Mouse (Mus musculus) urinary bladder, postnatal 4 days (tissue): ENCODE data around the gene Dnajc25.

Source experiments
- DNase-seq, 2 experiments: peaks; one replicate each; pipeline ENCODE4 v3.0.0; 2021 to 2022; ENCODE audit warnings: low spot score in 2 of 2

Dnajc25 gene

GRCm38 (mm10) chr4:58994762-58995161, at the start of gene Dnajc25:
Dnajc25 (plus strand) TSS chr4:58995062.
- DNase-seq, result no peak

DNA sequence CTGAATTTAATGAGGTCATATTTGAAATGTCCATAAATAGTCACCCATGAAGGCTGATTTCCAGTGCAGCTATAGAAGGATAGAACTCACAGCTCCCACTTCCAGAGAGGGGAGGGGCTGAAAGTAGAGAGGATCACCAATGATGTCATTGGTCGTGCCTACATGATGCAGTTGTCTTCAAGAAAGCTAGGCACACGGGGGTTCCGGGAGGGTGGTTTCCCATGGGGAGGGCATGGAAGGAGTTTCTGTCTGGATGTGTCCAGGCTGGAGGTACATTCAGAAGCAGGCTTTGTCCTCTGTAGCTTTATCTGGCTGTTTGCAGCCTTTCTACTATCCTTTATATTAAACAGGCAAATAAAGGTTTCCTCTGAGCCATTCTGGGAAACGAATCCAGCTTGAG, 46.5 kb upstream of the Dnajc25 start:
- no peak for DNase-seq

DNA sequence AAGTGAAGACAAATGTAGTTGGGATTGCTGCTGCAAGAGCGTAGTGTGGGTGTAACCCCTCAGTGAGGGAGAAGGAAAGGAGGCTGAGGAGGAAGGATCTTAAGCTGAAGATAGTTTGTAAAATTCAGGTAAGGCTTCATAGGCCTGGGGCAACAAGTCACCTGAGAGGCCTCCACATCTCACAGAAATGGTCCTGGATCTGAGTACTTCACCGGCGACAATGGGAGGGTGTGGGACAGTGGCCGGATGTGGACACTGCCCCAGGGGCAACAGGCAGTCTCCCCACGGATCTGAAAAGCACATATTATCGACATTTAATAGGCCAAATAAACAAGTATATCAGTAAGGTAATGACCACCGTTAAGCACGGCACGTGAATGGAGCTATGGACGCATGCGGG, 42.2 kb upstream of the Dnajc25 start:
- no peak for DNase-seq

- DNase-seq, result no peak
Measured at GRCm38 (mm10) chr4:58961719-58962118, 33.1 kb upstream of the Dnajc25 start.

DNA sequence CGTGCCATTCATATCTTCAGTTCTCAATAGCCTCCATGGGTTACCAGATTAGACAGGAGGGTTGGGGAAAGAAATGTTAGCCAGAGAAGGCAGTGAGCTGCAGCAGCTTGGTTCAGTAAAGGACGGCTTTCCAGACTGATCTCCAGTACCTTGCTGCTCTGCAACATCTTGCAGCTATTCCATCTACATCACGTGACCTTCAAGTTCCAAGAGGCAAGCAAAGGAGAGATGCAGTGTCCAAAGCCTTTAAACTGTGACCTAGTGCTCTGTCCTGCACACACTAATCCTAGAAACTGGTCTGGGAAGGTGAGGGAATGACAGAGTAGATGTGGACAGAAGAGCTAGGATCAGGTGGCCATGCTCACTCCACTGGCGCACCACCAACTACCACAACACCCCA, 31.6 kb upstream of the Dnajc25 start:
- DNase-seq, result no peak

DNA sequence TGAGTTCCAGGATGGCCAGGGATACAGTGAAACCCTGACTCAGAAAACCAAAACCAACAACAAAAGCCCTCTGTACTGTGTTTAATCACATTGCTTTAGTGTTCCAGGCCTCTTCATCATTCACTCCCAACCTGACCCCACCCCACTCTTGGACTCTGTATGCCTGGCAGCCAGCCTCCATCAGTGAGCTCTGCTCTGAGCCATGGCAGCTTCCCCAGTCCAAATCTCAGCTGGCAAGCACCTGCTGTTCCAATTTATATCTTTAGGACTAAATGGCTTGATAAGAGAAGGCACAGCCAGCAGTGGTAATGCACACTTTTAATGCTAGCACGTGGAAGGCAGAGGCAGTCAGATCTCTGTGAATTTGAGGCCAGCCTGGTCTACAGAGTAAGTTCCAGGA, 29.7 kb upstream of the Dnajc25 start:
- DNase-seq, result no peak

- no peak for DNase-seq
Measured at GRCm38 (mm10) chr4:58970678-58971077, 24.2 kb upstream of the Dnajc25 start.

DNA sequence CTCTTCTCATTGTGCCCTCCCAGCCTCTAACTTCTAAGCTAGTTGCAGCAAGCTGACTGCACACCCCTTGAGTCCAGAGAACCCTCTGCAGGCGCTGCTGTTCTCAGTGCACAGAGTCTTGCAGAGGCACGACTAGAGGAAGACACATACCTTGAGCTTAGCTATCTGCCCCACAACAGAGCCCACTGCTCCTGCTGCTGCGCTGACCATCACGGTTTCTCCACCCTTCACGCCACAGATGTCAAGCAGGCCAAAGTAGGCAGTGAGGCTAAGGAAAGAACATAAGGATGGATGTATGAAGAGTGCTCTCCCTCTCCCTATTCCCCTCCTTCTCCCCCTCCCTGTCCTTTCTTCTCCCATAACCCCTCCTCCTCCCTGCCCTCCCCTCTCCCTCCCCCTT, 19.2 kb upstream of the Dnajc25 start:
- DNase-seq, result no peak

DNA sequence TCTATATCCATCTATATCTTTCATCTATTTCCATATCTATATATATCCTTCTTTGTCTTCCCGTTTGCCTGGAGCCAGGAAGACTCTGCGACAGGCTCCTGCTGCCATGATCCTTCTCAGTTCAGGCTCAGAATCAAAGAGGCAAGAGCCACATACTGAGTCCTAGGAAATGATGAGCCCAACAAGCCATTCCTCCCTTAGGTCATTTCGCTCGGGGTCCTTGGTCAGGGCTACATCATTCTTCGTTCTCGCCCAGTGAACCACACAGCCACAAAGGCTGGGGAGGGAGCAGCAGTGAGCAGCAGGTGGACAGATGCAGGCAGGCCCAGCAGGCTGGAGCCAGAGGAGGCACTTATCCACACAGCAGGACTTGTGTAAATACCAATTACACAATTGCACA, 13.4 kb upstream of the Dnajc25 start:
- DNase-seq, result no peak

DNA sequence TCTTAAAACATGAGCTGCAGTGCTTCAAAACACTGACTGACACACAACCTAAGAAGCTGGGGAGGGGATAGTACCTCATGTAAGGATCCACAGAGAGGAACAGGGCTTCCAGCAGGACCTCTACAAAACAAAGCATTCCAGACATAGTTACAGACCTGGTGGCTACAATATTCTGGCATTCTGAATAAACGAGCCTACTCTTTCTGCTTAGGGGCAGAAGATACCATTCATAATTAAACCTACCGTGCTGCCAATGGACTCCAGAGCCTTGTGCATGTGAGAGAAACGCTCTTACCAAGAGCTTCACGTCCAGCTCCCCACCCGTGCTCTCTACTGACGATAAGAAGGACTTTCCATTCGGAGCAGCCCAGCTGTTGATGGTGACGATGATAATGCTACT, 12.1 kb upstream of the Dnajc25 start:
- no peak for DNase-seq

GRCm38 (mm10) chr4:58985157-58985648, 9.7 kb upstream of the Dnajc25 start:
- peak; percentile 74 to 80 for DNase-seq

GRCm38 (mm10) chr4:58986540-58987190, 8.2 kb upstream of the Dnajc25 start, which contains the start of gene Ptgr1:
Ptgr1 (minus strand) TSS chr4:58987119.
- DNase-seq, result peak; percentile 76 to 83

- DNase-seq, result no peak
Measured at GRCm38 (mm10) chr4:58989303-58989898, 5.5 kb upstream of the Dnajc25 start.

GRCm38 (mm10) chr4:58990609-58991434, 4.0 kb upstream of the Dnajc25 start:
- no peak for DNase-seq

GRCm38 (mm10) chr4:58992195-58992594, 2.7 kb upstream of the Dnajc25 start:
- no peak for DNase-seq

GRCm38 (mm10) chr4:58995251-58995693, 410 bp downstream of the Dnajc25 start:
- no peak for DNase-seq

DNA sequence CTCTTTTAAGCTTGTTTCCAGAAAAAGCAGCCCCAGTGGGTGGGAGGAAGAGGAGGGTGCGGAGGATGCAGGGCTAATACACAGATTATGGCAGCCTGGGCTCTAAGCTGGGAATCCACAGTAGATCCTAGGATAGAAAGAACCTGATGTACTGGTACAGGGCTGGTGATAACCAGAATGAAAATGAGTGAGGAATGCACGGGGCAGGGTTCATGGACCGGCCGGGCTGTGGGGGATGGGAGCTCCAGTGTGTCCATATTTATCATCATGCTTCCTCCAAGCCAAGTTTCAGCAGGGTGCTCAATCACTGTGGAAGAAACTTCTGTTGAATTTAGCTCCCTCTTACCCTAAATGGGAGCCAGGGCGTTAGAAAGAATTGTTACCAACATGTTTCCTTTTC, 2.2 kb downstream of the Dnajc25 start:
- DNase-seq, result peak in 1 of 2 experiments; percentile 46

GRCm38 (mm10) chr4:58998688-58999087, 3.8 kb downstream of the Dnajc25 start:
- no peak for DNase-seq

DNA sequence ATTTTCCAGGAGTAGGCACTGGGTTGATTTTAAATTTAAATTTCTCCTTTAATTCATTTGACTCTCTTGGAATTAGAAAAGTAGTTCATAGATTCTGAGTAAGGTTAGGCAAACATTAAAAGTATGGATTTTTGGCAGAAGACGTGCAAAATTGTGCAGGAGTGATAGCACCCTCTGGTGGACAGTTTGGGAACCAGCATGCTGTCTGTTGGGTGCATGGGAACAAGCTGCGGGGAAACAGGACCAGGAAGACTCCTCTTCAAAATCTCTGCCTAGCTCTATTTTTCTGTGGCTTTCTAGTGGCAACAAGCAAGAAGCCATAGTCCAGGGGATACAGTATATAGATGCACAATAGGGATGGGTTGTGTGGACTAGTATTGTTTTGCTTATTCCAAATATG, 4.8 kb downstream of the Dnajc25 start:
- DNase-seq, result peak; percentile 62 to 81

GRCm38 (mm10) chr4:59000614-59001013, 5.8 kb downstream of the Dnajc25 start:
- no peak for DNase-seq

GRCm38 (mm10) chr4:59002948-59003805, 8.3 kb downstream of the Dnajc25 start, which contains the start of gene Gm20503:
Gm20503 (plus strand) TSS chr4:59003210.
- peak; percentile 87 to 90 for DNase-seq
